Mouse (Mus musculus): ENCODE results near the gene Sh3pxd2a.

DNA sequence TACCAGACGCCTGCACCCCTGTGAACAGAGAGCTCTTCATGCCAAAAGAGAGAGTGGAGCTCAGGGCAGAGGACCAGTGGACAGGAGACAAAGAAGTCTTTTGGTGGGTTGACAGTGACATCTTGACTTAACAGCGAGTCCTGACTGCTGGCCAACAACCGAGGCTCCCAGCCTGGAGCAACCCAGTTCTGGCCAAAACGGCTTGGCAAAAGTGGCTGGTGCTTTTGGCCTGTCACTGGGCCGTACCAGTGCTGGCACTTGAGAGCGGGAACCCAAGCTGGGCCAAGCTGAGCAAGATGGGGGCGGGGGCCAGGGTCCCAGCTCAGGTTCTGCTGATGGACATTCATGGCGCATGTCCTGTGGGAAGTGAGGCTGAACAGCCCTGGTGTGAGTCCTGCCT lies 97.6 kb downstream of the Sh3pxd2a start:
- TF ChIP-seq POLR2A (IDR thresholded peaks at IDR 0.05; ENCODE audit: insufficient read depth, low read depth, low read length): no peak
- no peak for TF ChIP-seq CTCF (IDR thresholded peaks at IDR 0.05)
- no peak for TF ChIP-seq EP300 (IDR thresholded peaks at IDR 0.05; ENCODE audit: insufficient read depth, low read depth, low read length)

All from heart, adult 2 months (tissue).